Mouse (Mus musculus): Measurements from ENCODE around the gene Insc. TPM values are rescaled to one million over a fixed set of nuclear protein-coding genes. Genes with fewer than 3 reads are reported as not detected.

Insc gene
- total RNA-seq, 2 experiments from 2014 or later = 0.26 to 0.52 TPM

DNA sequence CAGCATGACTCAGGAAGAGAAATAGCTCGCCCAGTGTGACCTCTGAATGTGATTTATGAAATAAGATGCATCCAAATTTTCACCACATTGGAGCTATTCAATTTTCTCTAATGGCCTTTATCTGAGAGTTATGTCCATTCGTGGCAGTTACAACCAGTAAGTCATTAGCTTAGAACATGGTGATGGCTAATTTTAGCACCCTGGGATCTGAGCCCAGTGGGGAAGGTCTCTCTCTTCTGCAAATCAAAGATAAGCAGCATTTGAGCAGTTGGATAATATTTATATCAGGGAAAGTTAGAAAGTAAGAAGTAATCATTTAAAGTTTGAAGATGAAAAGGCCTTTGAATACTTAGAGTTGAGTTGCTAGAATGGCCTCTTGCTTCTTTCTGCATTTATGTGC lies 19.2 kb downstream of the Insc start:
- peak; percentile 43 to 44 for DNase-seq

DNA sequence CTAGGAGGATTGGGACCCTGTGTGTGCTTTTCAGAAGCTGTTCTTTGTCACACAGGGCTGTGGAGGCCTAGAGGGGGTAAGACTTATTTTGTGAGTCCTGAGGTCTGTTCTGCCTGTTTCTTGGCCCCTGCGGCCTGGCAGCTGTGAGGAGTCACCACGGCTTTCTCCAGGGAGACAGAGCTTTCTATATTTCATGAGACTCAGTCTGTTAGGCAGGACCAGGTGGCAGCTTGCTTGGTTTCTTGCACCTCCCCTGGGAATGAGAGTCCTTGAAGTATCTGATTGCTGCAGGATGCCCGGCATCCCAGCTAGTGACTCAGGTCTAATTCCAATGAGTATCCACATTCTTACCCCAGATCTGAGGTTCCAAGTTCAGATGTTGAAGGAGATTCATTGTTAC lies 21.8 kb downstream of the Insc start:
- no peak for DNase-seq

GRCm38 (mm10) chr7:114766523-114766922 lies 23.0 kb downstream of the Insc start:
- no peak for DNase-seq

DNA sequence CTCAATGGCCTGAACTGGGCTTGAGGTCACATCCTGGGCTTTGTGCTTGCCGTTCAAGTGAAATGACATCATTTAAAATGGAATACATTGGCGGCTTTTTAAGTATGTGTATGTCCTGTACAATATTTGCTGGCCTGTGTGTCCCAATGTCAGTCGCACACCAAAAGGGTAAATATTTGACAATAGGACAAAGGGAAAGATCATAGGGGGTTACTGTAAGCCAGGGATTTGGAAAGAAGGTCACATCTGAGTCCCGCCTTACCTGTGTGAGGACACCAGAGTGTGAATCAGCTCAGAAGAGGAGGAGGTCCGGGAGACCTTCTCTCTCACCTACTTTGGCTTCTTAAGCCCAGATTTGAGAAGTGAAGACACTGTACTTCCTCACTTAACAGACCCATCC lies 25.0 kb downstream of the Insc start:
- DNase-seq = no peak

GRCm38 (mm10) chr7:114769041-114769440 lies 25.5 kb downstream of the Insc start:
- no peak for DNase-seq

- no peak for DNase-seq
Observed at GRCm38 (mm10) chr7:114770586-114770985, 27.1 kb downstream of the Insc start.

DNA sequence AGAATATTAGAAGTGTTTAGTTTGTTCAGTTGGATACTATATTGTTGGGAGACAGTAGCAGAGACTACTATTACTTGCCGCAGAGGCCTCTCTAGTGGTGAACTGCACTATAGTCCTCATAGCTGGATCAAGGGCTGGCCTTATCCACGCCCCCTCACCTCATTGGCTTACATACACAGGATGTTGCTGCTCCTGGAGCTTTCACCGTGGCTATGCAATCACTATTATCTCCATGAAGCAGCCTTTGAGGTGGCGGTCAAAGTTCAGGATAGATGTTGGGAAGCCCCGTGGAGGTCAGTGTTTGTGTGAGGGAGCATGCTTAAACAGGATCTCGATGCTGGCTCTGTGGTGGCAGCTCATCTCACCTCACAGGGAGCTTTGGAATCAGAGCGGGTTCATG lies 28.3 kb downstream of the Insc start:
- DNase-seq = no peak

DNA sequence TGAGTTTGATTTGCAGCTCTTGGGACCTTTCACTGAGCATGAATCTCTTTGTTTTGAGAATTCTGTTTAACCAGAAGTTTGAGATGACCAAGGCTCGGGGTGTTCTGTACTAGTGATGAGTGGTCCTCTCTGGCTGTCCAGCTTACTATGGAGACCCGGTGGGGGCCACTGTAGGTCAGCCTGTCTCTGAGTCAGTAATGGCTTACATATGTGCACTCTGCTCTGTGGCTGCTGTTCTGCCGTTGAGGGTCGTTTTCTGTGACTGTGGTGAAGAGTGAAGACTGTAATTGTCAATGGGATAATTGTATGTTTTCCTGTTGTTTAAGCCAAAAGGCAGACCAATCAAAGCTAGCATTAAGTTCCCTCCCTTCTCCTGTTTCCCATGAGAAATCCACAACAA lies 30.3 kb downstream of the Insc start:
- DNase-seq = no peak

- no peak for DNase-seq
Observed at GRCm38 (mm10) chr7:114775856-114776255, 32.4 kb downstream of the Insc start.

DNA sequence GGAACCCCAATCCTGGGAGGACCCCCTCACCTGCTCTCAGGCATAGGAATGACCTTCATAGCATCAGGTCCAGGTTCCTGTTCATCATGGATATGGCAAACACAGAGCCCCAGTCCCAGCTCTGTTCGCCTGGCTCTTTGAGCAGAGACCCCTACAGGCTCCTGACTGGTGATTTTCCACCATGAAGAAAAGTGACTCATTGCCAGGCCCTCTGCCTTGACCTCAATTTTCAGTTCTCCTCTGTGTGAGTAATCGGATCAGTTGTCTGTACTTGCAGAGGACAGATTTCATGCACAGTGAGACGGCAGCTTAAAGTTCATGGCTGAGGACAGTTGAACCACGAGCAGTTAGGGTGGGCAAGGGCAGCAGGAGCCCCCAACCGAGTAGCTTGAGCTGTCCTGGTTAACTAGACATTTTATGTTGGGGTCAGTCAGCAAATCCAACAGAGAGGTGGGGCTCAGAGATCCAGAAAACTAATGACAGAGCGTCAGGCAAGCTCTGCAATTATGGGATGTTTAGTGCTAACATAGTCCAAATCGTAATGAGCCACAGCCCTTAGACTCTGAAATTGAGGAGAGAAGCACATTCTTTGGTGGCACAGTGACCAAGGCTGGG lies 34.8 kb downstream of the Insc start:
- no peak for DNase-seq

GRCm38 (mm10) chr7:114779056-114779660 lies 35.7 kb downstream of the Insc start:
- no peak for DNase-seq

DNA sequence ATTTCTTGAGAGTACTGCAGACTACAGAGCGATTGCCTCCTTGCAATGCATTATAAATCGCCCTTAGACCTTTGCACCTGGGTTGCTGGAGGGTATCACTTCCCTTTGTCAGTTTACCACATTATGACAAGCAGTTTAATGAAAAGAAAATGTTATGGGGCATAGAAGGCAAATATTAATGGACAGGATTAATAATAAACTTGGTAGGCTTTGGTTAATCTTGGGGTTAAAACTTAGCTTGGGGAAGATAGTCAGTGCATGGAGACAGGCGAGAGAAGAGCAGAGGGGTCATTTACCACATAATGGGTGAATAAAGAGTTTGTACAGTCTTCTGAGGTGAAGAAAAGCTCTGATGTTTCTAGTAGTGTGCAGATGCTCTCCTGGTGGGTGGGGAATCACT lies 39.8 kb downstream of the Insc start:
- DNase-seq = no peak

DNA sequence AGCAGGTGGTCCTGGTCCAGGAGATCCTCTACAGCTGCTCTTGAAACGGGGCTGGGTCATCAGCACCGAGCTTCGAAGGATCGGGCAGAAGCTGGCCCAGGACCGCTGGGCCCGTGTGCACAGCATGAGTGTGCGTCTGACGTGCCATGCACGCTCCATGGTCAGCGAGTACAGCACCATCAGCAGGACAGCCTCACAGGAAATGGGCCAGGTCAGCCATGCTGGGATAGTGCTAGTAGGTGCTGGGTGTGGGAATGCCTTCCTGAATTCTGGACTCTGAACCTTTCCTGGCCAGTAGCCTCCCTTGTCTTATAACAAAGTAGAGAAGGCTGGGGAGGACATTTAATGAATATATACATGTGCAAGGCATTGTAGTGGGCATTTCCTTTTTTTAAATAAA lies 47.6 kb downstream of the Insc start:
- no peak for DNase-seq

- DNase-seq = no peak
Observed at GRCm38 (mm10) chr7:114792026-114792425, 48.5 kb downstream of the Insc start.

DNA sequence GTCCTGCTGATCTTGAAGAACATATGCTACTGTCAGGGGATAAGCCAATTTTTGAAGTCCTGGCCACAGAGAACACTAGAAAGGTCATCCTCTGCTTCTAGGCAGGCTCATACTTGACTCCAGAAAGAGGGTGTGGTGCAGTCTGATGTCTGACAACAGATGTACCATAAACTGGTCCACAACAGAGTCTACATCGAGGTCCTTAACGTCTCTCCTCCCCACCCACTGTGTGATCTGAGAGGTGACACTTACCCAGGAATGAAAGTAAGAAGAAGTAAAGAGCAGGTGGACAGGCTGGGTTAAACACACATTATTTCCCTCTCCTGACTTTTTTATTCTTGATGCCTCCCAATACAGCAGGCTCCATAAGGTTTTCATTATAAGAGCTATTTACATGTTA lies 50.9 kb downstream of the Insc start:
- no peak for DNase-seq

- no peak for DNase-seq
Observed at GRCm38 (mm10) chr7:114802576-114802975, 59.1 kb downstream of the Insc start.

- no peak for DNase-seq
Observed at GRCm38 (mm10) chr7:114805311-114805710, 61.8 kb downstream of the Insc start.

- no peak for DNase-seq
Observed at GRCm38 (mm10) chr7:114807343-114807742, 63.8 kb downstream of the Insc start.

- DNase-seq = no peak
Observed at GRCm38 (mm10) chr7:114808341-114808740, 64.8 kb downstream of the Insc start.

- peak; percentile 70 to 87 for DNase-seq
Observed at GRCm38 (mm10) chr7:114817291-114817806, 73.9 kb downstream of the Insc start.

GRCm38 (mm10) chr7:114817879-114818278 lies 74.4 kb downstream of the Insc start:
- no peak for DNase-seq

DNA sequence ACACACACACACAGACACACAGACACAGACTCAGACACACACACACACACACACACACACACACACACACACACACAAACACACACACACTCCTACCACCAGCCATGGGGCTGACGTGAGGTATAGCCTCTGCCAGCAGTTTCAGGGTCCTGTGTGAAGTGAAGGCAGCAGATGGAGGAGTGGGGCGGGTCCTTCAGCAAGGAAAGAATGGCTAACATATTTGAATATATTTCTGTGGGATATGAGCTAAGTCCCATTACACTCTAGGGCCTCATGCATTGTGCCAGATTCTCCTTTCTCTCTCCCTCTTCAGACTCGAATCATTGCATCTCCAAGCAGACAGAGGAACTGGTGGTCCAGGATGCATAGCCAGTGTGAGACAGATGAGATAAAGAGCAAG lies 74.9 kb downstream of the Insc start:
- no peak for DNase-seq

DNA sequence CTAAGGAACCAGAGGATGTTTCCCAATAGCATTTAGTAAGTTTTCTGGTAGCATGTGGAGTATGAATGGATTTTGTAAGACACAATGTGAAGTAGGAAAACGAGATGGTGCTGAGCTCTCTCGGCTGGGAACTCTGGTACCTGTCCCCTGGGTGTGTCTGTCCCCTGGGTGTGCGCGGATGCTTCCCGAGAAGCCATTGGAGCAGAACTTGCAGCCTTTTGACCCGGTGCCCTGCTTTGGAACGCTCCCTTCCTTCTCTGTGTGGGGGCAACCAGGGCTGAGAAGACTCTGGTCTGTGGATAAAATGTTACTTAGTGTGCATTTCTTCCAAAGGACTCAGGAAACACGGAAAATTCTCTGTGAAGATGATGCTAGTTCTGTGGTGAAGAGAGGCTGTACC lies 75.3 kb downstream of the Insc start:
- no peak for DNase-seq

GRCm38 (mm10) chr7:114822736-114823135 lies 79.2 kb downstream of the Insc start:
- DNase-seq = no peak

Measured in heart, adult 18-20 months (tissue).